Mouse (Mus musculus): Measurements from ENCODE around the gene Card9. TPM values are rescaled to one million over a fixed set of nuclear protein-coding genes. Genes with fewer than 3 reads are reported as not detected.
A peak's percentile ranks its signal among the peaks of the same experiment; 100 is the strongest.

Gene Card9
- total RNA-seq, 1 experiment from 2014 or later, result 1.2 TPM

DNA sequence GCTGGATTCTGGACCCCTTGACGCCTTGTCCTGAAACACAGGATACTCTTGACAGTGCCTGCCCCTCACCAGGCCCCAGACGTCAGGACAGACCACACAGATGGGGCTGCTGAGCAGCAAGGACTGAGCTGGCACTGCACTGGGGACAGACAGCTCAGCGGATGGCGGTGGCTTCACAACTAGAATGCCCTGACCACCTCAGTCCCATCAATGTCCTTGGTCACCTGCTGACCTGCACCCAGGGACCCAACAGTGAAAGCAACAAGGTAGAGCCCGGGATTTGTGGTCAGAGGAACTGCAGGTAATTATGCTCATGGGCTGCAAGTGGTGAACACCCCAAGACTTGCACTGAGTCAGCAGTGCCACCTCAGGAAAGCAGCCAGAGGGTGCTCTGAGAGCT, 2.3 kb upstream of the Card9 start:
- no peak for DNase-seq

GRCm38 (mm10) chr2:26359983-26360382, 735 bp downstream of the Card9 start:
- DNase-seq, result peak; percentile 52

DNA sequence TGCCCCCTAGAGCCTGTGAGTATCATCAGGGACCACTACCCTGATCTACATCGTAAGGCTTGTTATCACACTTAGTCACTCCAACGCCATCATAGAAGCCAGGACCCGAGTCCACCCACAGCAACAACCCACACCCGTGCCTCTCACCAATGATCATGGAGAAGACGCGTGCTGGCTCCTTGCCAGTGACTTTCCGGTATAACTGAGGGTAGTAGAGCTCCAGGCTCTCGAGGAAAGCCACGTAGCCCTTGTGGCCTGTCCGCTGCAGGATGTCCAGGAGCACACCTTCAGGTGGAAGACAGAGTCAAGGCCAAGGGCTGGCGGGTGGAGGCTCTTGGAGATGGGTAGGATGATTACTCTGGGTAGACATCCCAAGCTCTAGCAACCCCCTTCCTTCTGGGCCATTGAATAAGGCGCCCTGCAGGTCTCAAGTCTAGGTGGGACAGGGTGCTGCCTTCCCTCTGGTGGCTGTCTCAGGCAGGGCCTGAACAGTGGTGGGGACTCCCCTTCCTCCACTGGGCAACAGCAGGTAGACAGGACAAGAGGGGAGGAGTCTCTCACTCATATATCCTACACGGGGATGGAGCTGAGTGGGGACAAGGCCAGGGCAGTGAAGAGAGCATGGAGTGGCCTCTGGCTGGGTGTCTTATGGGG, 1.9 kb downstream of the Card9 start:
- no peak for DNase-seq

- DNase-seq, result peak; percentile 47
Measured at GRCm38 (mm10) chr2:26357484-26357883, 3.2 kb downstream of the Card9 start.

DNA sequence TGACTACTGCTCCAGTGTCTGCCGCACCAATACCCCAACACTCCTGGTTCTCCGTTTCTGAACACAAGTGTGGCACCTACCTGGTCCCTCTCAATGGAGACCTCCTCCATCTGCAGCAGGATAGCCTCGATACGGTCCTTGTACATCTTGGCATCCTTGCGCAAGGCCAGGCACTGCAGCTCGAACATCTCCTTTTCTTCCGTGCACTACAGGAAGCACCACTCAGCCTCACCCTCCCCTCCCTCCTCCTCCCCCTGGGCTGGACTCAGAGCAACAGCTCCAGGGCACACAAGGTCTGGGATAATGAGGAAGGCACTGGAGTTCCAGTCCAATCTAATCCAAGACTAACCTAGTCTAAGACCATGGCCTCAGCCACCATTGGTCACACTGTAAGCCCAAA, 4.0 kb downstream of the Card9 start:
- DNase-seq, result no peak

GRCm38 (mm10) chr2:26356231-26356630, 4.5 kb downstream of the Card9 start:
- DNase-seq, result no peak

DNA sequence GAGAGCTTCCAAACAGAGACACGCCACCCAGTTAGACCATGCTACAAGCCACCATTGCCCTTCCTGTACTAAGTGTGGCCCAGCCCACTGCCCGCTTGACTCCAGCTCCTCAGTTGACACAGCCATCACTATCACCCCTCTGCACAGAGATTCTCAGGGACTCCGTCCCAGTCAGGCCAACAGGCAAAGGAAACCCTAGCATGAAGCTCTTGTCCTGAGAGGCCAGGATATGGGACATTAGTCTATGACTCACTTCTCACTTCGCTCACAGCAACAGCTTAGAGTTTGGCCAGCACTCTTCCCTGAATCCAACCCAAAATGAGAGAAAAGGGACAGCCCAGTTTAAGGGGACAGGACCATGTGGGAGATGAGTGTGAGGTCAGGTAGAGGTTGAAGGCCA, 6.3 kb downstream of the Card9 start:
- DNase-seq, result no peak

- no peak for DNase-seq
Measured at GRCm38 (mm10) chr2:26353066-26353980, 7.4 kb downstream of the Card9 start.

- DNase-seq, result peak; percentile 48
Measured at GRCm38 (mm10) chr2:26352291-26352910, 8.3 kb downstream of the Card9 start.

- DNase-seq, result peak; percentile 95
Measured at GRCm38 (mm10) chr2:26351358-26352290, 9.1 kb downstream of the Card9 start, which contains the start of gene Dnlz. Gene Dnlz, minus strand, starts transcription at chr2:26352110.

GRCm38 (mm10) chr2:26348241-26348640, 12.5 kb downstream of the Card9 start:
- DNase-seq, result no peak

- DNase-seq, result peak; percentile 51
Measured at GRCm38 (mm10) chr2:26342609-26343490, 17.9 kb downstream of the Card9 start.

DNA sequence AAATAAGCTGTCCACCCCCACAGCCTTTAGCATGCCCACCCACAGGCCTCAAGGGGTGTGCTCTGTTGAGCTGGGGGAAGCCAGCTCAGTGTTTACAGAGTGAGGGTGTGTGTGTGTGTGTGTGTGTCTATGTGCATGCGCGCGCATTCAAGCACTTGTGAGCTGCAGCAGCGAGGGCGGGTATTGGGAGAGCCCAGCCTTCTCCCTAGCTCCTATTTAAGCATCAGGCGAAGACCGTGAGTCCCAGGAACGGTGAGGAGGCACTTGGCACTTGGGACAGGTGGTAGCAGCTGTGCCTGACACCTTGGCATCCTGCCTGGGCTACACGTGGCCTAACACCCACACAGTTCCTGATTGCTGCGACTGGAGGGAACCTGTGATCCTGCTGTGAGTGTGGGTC, 18.7 kb downstream of the Card9 start:
- DNase-seq, result peak; percentile 65

DNA sequence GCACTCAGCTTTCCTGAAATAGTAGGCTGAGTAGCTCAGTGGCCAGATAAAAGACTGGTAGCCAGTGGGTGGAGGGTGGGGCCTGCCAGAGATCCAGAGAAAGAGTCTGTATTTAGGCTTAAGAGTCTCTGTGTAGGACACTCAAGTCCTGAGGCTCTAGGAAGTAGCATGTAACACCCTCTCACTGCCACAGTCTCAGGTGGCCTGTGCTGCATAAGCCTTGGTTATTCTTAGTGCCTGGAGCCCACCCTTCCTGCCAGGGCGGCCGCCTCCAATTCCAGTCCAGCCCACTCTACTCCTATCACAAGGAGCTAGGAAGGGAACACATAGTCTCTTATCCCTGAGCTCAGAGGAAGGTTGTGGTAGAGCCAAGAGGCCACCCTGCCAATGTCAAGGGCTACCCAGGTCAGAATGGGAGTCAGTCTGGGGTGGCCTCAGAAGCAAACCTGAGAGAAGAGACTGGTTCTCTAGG, 19.2 kb downstream of the Card9 start:
- DNase-seq, result no peak

- peak; percentile 75 for DNase-seq
Measured at GRCm38 (mm10) chr2:26339204-26339551, 21.5 kb downstream of the Card9 start.

GRCm38 (mm10) chr2:26338302-26339203, 22.2 kb downstream of the Card9 start:
- DNase-seq, result no peak

DNA sequence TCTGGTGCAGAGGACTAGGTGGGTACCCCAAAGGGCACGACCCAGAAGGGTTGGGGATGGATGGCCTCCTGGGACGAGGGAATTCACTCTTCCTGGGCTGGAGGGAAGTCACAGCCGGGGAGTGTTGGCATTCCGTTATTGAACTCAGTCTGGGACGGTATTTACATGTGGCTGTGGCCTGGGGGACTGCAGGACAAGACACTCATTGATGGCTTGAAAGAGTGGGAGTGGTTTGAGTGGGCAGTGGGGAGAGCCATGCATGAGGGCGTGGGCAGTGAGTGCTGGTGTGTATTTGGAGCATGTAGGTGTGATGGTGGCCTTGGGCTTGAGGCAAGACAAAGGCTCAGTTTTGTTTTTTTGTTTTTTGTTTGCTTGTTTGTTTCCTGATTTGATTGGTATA, 30.0 kb downstream of the Card9 start:
- DNase-seq, result no peak

DNA sequence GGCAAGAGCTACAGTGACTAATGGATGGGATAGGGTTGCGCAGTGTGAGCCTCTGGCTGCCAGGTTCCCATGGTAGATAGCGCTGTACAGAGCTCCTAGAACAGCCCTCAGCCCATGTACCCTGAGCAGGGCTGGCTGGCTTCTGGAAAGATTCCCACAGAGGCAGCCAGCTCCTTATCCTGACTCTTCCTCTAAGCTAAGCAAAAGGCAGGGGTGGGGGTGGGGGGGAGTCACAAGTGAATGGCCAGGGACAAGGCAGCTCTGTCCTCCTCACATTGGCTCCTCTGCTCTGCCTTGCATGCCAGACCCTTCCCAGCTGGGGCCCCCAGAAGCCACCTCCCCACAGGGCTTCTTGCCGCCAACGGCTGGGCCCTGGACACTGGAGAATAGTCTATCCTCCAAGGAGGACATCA, 30.7 kb downstream of the Card9 start:
- DNase-seq, result no peak

- DNase-seq, result peak; percentile 84
Measured at GRCm38 (mm10) chr2:26329402-26329801, 31.3 kb downstream of the Card9 start.

- DNase-seq, result peak; percentile 60
Measured at GRCm38 (mm10) chr2:26327852-26328251, 32.9 kb downstream of the Card9 start.

All from adrenal gland, postnatal 14 days (tissue).